Mouse (Mus musculus) right cerebral cortex, postnatal 10 days (tissue): ENCODE data around the gene 0610037L13Rik.

Experiments used
- DNase-seq, 2 experiments: peaks; one replicate each; pipeline ENCODE4 v3.0.0; 2021; ENCODE audit warnings: low spot score in 2 of 2

0610037L13Rik gene

GRCm38 (mm10) chr4:107910020-107910419, 20.4 kb downstream of the 0610037L13Rik start:
- no peak for DNase-seq

GRCm38 (mm10) chr4:107920336-107920735, 30.7 kb downstream of the 0610037L13Rik start:
- no peak for DNase-seq

- no peak for DNase-seq
Measured at GRCm38 (mm10) chr4:107921152-107921695, 31.6 kb downstream of the 0610037L13Rik start.

- DNase-seq, result no peak
Measured at GRCm38 (mm10) chr4:107921952-107922351, 32.3 kb downstream of the 0610037L13Rik start.

GRCm38 (mm10) chr4:107923145-107923802, 33.7 kb downstream of the 0610037L13Rik start, which contains the start of gene Cpt2:
TSS of gene Cpt2 (minus strand) at chr4:107923610.
- DNase-seq, result peak; percentile 87

GRCm38 (mm10) chr4:107923803-107924194, 34.2 kb downstream of the 0610037L13Rik start:
- no peak for DNase-seq

- no peak for DNase-seq
Measured at GRCm38 (mm10) chr4:107928269-107928668, 38.7 kb downstream of the 0610037L13Rik start.

- no peak for DNase-seq
Measured at GRCm38 (mm10) chr4:107928726-107929125, 39.1 kb downstream of the 0610037L13Rik start.

GRCm38 (mm10) chr4:107931453-107931852, 41.8 kb downstream of the 0610037L13Rik start:
- no peak for DNase-seq

- DNase-seq, result no peak
Measured at GRCm38 (mm10) chr4:107933239-107933638, 43.6 kb downstream of the 0610037L13Rik start.

- no peak for DNase-seq
Measured at GRCm38 (mm10) chr4:107935254-107935653, 45.6 kb downstream of the 0610037L13Rik start.

- peak; percentile 82 to 85 for DNase-seq
Measured at GRCm38 (mm10) chr4:107937338-107937737, 47.7 kb downstream of the 0610037L13Rik start.

- peak; percentile 51 to 53 for DNase-seq
Measured at GRCm38 (mm10) chr4:107938124-107938523, 48.5 kb downstream of the 0610037L13Rik start.

GRCm38 (mm10) chr4:107942741-107943140, 53.1 kb downstream of the 0610037L13Rik start:
- DNase-seq, result no peak

- peak in 1 of 2 experiments; percentile 53 for DNase-seq
Measured at GRCm38 (mm10) chr4:107944141-107944540, 54.5 kb downstream of the 0610037L13Rik start.
